Mouse (Mus musculus) spleen, adult 2 months (tissue): ENCODE results near the gene Gm37240.

ENCODE experiments used
- CTCF ChIP-seq: fragments of 200-500 bp; IDR thresholded peaks from 2 replicates; pipeline ENCODE4 v1.5.1; 2011; ENCODE audit warnings: mild to moderate bottlenecking, inconsistent platforms; ENCODE audit not compliant: insufficient read depth, insufficient read length, insufficient replicate concordance; ENCODE audit errors: extremely low read depth
- POLR2A ChIP-seq: fragments of 200-500 bp; IDR thresholded peaks from 2 replicates; pipeline ENCODE4 v1.6.1; 2011; ENCODE audit warnings: low read depth, low read length, inconsistent platforms

- no peak for TF ChIP-seq CTCF
- no peak for TF ChIP-seq POLR2A
Observed at GRCm38 (mm10) chr3:84925229-84925628, 962.1 kb downstream of the Gm37240 start.
